Mouse (Mus musculus): ENCODE results near the gene Kremen2. TPM values are rescaled to one million over a fixed set of nuclear protein-coding genes. Genes with fewer than 3 reads are reported as not detected.
"Not testable (repeated sequence)": the region's sequence is repeated elsewhere in the genome, so short reads cannot be mapped to it uniquely, and the experiment has no call there.

Kremen2 gene
- total RNA-seq (2022) = under 1 TPM in 3 of 4 experiments, not detected in 1; 0.17 to 0.30 (median 0.26) TPM

- DNase-seq = no peak
Measured at GRCm38 (mm10) chr17:23745301-23746251, at the start of gene Kremen2. Kremen2 (minus strand) TSS chr17:23745833.

GRCm38 (mm10) chr17:23795323-23795722 is 49.7 kb upstream of the Kremen2 start:
- no peak for DNase-seq

GRCm38 (mm10) chr17:23791079-23791357 is 45.4 kb upstream of the Kremen2 start:
- DNase-seq = no peak

GRCm38 (mm10) chr17:23790269-23791078 is 44.8 kb upstream of the Kremen2 start, which contains the start of gene Srrm2:
Srrm2 (plus strand) TSS chr17:23790532.
- peak; percentile 40 for DNase-seq

- no peak for DNase-seq
Measured at GRCm38 (mm10) chr17:23789749-23790268, 44.2 kb upstream of the Kremen2 start.

GRCm38 (mm10) chr17:23788973-23789372 is 43.3 kb upstream of the Kremen2 start:
- no peak for DNase-seq

GRCm38 (mm10) chr17:23786510-23786931 is 40.9 kb upstream of the Kremen2 start:
- peak; percentile 34 for DNase-seq

GRCm38 (mm10) chr17:23785561-23786471 is 40.2 kb upstream of the Kremen2 start, which contains the start of gene Flywch2:
Flywch2 (minus strand) TSS chr17:23786081.
- peak; percentile 77 for DNase-seq

- DNase-seq = no peak
Measured at GRCm38 (mm10) chr17:23783352-23783751, 37.7 kb upstream of the Kremen2 start.

GRCm38 (mm10) chr17:23778447-23778846 is 32.8 kb upstream of the Kremen2 start:
- no peak for DNase-seq

- DNase-seq = no peak
Measured at GRCm38 (mm10) chr17:23777141-23777540, 31.5 kb upstream of the Kremen2 start.

- DNase-seq = no peak
Measured at GRCm38 (mm10) chr17:23776216-23776615, 30.6 kb upstream of the Kremen2 start.

GRCm38 (mm10) chr17:23774090-23774489 is 28.5 kb upstream of the Kremen2 start:
- peak; percentile 80 for DNase-seq

- DNase-seq = no peak
Measured at GRCm38 (mm10) chr17:23773676-23774075, 28.0 kb upstream of the Kremen2 start.

- DNase-seq = not testable (repeated sequence)
Measured at GRCm38 (mm10) chr17:23772219-23772556, 26.6 kb upstream of the Kremen2 start.

- peak; percentile 99 for DNase-seq
Measured at GRCm38 (mm10) chr17:23771284-23772218, 25.9 kb upstream of the Kremen2 start, which contains the start of gene Flywch1. Flywch1 (minus strand) TSS chr17:23771602.

- DNase-seq = peak; percentile 32
Measured at GRCm38 (mm10) chr17:23770896-23771283, 25.3 kb upstream of the Kremen2 start.

- no peak for DNase-seq
Measured at GRCm38 (mm10) chr17:23770493-23770892, 24.9 kb upstream of the Kremen2 start.

- no peak for DNase-seq
Measured at GRCm38 (mm10) chr17:23762976-23763375, 17.3 kb upstream of the Kremen2 start.

GRCm38 (mm10) chr17:23761155-23761554 is 15.5 kb upstream of the Kremen2 start:
- no peak for DNase-seq

- DNase-seq = no peak
Measured at GRCm38 (mm10) chr17:23760231-23760630, 14.6 kb upstream of the Kremen2 start.
